ENCODE assay signal across 10 mouse cellular contexts in the genomic region with DNA sequence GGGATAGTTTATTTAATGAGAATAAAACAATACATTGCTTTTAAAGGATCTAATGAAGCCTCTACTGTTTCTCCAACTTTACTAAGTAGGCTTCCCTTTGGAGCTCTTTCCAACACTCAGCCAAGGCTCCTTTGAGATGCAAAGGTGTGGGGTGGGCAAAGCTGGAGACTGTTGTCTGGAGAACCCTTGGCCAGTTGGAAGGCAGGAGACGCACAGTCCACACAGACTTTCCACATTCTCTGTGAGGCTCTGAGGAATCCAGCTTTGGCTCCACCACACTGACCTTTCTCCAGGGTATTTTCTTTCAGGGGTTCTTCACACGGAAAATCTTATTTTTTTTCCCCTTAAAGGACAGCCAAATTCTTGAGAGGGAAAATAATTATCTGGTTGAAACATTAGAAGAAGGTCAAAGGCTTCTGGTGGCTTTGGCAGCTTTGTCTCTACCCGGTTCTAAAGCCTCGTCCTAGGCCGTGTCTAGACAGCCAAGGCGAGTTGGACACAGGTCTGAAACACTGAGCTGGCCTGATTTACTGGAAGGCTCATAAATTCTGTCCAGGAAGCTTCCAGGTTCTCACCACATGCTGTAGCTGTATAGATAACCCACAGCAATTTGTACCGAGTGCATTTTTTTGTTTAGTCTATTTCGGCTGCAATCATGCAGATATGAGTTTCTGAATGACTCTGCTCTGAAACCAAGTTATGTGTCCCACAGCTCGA.
DNase-seq lines count a peak whose midpoint lies in the region; ATAC-seq lines count a peak whose summit lies in the region.
"Had no signal": no experiment of that assay in that cellular context is flagged by ENCODE, and none has a peak within 500 bp of the region (broad histone marks: within the 10 kb centered on the region; RNA-seq: fewer than 3 reads in every experiment).

No protein-coding gene starts in this region.

- no peaks in the 10 kb centered on the region for H3K36me3 ChIP-seq in midbrain, embryonic 13.5 days
- H3K36me3 ChIP-seq: hindbrain, embryonic 13.5 days had no signal

- ATAC-seq in midbrain, embryonic 13.5 days = no peak

- H3K4me3 ChIP-seq in midbrain, embryonic 13.5 days (replicated peaks) = no peak overlapping the region
- H3K4me3 ChIP-seq: hindbrain, embryonic 13.5 days had no signal

- H3K4me1 ChIP-seq in midbrain, embryonic 13.5 days (replicated peaks) = no peaks in the 10 kb centered on the region
- H3K4me1 ChIP-seq: hindbrain, embryonic 13.5 days had no signal

- no peaks in the 10 kb centered on the region for H3K9me3 ChIP-seq in midbrain, embryonic 13.5 days
- H3K9me3 ChIP-seq: hindbrain, embryonic 13.5 days had no signal

- H3K9ac ChIP-seq in midbrain, embryonic 13.5 days (replicated peaks) = no peak overlapping the region
- H3K9ac ChIP-seq: hindbrain, embryonic 13.5 days had no signal

- peak; percentile 22 for DNase-seq in ovary, postnatal 36 days (ENCODE audit: low spot score)
- DNase-seq in ovary, postnatal 14 days (ENCODE audit: low spot score) = no peak
- DNase-seq in heart, adult 8-10 months (ENCODE audit: low spot score) = peak; percentile 43
- DNase-seq in kidney, postnatal 36 days = peak; percentile 14 to 30
- no peak for DNase-seq in spleen, adult 18-20 months
- no peak for DNase-seq in adrenal gland, postnatal 4 days (ENCODE audit: low spot score in 2 of 2)
- no peak for DNase-seq in adrenal gland, adult (ENCODE audit: inconsistent age in 2 of 2, low spot score in 1 of 2)
- DNase-seq: right cerebral cortex, postnatal 14 days had no signal

- no peaks in the 10 kb centered on the region for H3K27me3 ChIP-seq in midbrain, embryonic 13.5 days
- H3K27me3 ChIP-seq: hindbrain, embryonic 13.5 days had no signal

- no peak overlapping the region for H3K27ac ChIP-seq in midbrain, embryonic 13.5 days
- H3K27ac ChIP-seq: hindbrain, embryonic 13.5 days had no signal

- no peak overlapping the region for H3K4me2 ChIP-seq in midbrain, embryonic 13.5 days (replicated peaks)
- H3K4me2 ChIP-seq: hindbrain, embryonic 13.5 days had no signal

- WGBS in midbrain, embryonic 13.5 days = 83% methylated on average over 9 of the region's 9 CpGs

Comparison
In these comparisons a context has a peak if more than half of its experiments do, and no peak if none do; other contexts are left out.
1. DNase-seq: peak in ovary, postnatal 36 days (single experiment), heart, adult 8-10 months (single experiment) and kidney, postnatal 36 days (2 of 2); none in ovary, postnatal 14 days (single experiment), spleen, adult 18-20 months (0 of 2), adrenal gland, postnatal 4 days (0 of 2) and adrenal gland, adult (0 of 2).